Mouse (Mus musculus) neutrophil, adult 5-6 weeks (primary cell): ENCODE data around the gene Map4k3. TPM values are rescaled to one million over a fixed set of nuclear protein-coding genes. Genes with fewer than 3 reads are reported as not detected.
"Not testable (repeated sequence)": the region's sequence is repeated elsewhere in the genome, so short reads cannot be mapped to it uniquely, and the experiment has no call there.

Source experiments
- ATAC-seq: fragments of 151-379, 151-347 bp; 2 replicates; pipeline ENCODE4 v1.8.0; 2017; ENCODE audit warnings: mild to moderate bottlenecking, moderate TSS enrichment; ENCODE audit not compliant: insufficient number of reproducible peaks, poor library complexity, low FRiP score, severe bottlenecking; ENCODE audit errors: extremely low read depth
- total RNA-seq: library from RNA; stranded (forward); fragments of 200-1000 nt; gene quantifications from 2 replicates; pipeline ENCODE4 v1.2.3, GENCODE M21; 2017

Map4k3 gene
- 10.1 and 11.3 TPM in 2 replicates for total RNA-seq

DNA sequence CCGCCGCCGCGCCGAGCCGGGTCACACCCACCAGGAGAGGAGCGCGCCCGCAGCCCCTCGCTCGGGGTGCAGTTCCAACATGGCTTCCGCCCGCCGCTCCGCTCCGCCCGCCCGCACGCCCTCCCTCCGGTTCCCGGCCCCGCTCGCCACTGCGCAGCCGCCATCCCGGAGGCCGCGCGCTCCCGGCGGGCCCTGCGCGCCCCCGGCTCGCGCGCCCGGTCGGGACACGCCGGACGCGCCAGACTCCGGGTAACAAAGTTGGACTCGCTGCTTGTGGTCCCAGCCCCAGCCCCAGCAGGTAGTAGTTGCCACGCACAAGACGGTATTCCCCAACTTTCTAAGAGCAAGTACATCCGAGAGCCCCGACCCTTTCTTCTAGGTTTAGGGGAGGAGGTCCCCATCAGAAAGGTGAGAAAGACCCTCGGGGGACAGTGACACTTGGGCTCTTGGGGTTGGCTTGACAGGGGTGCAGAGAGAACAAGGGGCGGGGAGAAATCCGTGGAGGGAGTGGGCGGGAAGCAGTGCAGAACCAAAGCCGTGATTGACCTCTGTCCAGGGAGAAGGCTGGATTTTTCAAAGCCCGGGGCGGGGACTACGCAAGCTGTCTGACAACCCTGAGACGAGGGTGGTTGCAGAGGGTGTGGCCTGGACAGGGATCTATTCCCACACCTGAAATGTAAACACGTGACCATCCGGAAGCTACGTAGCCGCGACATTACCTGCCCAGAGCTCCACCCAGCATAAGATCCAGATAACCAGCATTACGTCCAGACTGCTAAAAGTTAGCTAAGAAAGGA lies at the start of gene Map4k3:
Gene Map4k3, minus strand, starts transcription at position 424 of the 797 bp plus-strand sequence.
- ATAC-seq = 0 out of 2 replicates have a peak, but pooled peaks have one; percentile 34

- ATAC-seq = no peak
Measured at GRCm38 (mm10) chr17:80777581-80777980, 49.3 kb upstream of the Map4k3 start.

DNA sequence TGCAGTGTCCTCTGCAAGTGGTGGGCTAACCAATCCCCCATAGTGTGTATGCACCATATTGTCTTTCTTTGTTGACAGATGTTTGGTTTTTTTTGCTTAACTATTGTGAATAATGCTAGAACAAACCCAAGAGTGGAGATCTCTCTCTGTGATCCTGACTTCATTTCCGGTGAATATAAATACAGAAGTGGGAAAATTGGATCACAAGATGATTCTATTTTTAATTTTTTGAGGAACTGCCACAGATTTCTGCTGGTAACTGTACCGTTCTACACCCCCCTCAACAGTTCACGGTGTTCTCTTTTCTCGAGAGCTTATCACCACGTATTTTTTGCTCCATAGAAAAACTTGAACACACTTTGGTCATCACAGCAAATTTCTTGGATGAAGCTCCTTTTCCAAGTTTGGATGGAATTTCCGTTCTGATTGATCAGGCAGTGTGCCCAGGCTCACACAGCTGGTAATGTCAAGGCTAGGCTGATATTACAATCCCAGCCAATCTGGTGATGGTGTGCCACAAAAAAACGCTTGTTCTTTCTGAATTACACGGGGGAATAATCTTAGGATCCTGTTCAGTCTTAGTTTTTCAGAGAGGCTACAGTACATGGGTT lies 47.0 kb upstream of the Map4k3 start:
- no peak for ATAC-seq

GRCm38 (mm10) chr17:80772545-80773453 lies 44.5 kb upstream of the Map4k3 start:
- peak; percentile 94 for ATAC-seq

- ATAC-seq = no peak
Measured at GRCm38 (mm10) chr17:80770065-80770464, 41.8 kb upstream of the Map4k3 start.

GRCm38 (mm10) chr17:80765204-80765603 lies 36.9 kb upstream of the Map4k3 start:
- no peak for ATAC-seq

- ATAC-seq = no peak
Measured at GRCm38 (mm10) chr17:80763065-80763681, 34.9 kb upstream of the Map4k3 start.

DNA sequence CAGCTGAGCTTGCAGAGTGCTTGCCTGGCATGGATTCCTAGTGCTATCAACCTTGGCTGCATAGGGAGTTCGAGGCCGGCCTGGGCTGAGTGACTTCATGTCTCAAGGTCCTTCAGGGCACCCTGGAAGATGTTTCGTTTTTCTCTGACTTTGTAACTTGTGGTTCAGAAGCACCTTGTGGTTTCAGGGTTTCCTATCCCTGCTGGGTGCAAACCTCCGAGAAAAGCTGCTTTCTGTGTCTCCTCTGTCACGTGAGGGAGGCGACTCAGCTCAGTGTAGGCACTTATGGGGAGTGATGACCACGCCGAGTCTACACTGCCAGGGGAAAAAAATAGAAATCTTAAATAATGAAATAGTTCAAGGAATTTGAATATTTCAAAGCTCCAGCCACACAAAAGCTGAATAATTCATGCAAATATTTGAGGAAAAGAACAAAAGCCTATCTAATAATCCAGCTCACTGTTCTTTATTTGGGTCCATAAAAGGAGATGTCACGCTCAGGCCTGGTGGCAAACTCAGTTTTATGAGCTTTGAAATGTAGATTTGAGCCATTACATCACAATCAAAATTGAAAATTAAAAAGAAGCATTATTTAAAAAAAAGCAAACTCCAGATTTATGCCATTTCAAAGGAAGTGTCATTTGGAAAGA lies 34.2 kb upstream of the Map4k3 start:
- ATAC-seq = no peak

DNA sequence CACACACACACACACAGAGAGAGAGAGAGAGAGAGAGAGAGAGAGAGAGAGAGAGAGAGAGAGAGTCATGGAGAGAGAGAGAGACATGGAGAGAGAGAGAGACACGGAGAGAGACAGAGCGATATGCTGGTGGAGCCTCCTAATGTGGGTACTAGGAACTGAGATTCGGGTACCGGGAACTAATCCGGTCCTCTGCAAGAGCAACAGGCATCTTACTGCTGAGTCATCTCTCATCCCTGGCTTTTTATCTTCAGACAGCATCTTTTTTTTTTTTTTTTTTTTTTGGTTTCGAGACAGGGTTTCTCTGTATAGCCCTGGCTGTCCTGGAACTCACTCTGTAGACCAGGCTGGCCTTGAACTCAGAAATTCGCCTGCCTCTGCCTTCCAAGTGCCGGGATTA lies 32.9 kb upstream of the Map4k3 start:
- ATAC-seq = not testable (repeated sequence)

GRCm38 (mm10) chr17:80760344-80761145 lies 32.3 kb upstream of the Map4k3 start:
- ATAC-seq = no peak

GRCm38 (mm10) chr17:80756043-80756442 lies 27.8 kb upstream of the Map4k3 start:
- no peak for ATAC-seq

DNA sequence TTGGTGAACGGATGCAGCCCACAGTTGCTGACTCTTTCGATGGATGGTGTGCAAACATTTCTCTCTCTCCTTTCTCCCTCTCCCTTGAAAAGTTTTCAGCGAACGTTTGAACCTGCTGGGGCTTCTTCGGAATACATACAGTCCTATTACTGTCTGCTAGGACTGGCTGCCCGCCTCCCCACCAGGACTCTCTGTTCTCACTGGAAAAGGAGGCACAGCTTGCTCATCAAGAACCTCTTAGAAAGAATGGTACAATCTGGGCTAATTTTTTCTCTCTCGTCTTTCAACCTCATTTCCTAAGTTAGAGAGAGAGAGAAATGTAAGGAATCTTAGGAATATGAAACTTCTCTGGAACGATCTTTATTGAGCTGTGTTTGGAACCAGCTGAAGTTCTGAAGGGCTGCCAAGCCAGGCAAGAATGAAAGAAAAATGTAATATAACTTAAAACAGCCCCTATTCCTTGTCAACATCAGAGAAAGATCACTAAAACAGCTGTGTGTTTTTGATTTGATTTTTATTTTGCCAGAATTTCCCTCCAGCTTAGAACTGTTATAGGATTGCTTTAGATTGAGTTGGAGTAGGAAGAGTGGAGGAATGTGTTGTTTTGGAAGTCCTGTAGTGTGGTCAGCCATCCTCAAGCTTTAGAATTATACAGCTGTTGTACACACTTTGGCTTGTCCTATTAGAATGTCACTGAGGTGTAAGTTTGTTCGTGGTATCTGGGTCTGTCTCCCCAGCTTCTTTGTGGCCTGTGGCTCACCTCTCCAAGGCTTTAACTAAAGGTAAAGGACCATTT lies 27.0 kb upstream of the Map4k3 start:
- no peak for ATAC-seq

DNA sequence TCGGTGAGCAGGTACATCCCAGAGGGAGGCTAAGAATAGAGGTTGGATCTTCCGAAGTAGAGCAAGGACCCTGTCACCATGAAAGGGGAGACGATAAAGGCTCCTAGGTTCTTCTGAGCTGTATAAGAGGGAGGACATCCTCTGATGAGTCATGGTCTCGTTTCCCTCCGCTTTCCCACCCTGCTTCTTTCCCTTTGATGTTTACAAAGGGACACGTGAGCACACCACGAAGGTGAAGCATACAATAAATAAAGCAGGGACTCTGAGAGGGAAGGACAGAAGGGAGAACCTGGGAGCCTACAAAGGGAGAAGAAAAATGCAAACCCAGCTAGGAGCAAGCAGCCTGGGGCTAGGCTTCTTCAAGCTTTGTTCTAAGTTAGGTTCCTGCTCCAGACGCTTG lies 26.3 kb upstream of the Map4k3 start:
- ATAC-seq = no peak

DNA sequence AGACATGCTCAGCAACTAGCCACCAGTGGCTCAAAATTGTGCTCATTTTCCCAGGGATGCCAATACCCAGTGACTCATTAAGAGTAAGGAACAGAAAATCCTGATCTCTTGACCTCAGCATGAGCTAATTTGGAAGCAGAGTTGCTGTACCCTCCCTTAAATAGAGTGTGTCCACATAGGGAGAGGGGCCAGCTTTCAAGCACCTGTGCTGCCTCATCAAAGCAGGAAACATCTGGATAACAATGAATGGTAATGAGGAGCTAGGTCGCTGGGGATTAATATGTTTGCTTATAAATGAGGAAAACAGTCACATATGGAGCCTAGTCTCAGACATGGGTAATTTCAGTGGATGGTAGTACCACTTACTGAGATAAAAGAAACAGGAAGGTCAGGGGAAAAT lies 24.2 kb upstream of the Map4k3 start:
- no peak for ATAC-seq

DNA sequence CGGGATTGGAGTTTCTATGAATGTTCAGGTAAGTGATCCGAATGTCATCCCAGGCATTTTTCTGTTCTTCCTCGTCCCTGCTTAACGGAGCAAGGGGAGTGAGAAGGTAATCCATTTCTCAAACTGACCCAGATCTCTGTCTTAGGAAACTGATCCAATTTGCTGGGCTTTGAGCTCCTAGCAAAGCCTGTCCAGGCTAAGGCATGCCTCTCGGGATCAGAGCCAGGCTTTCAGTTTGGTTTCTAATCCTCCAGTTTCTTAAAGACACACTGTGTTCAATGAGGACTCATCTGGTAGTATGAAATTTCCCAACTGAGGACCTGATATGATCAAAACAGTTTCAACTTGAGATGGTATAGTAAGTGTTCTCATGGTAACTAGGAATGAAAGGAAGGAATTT lies 11.1 kb upstream of the Map4k3 start:
- ATAC-seq = no peak

DNA sequence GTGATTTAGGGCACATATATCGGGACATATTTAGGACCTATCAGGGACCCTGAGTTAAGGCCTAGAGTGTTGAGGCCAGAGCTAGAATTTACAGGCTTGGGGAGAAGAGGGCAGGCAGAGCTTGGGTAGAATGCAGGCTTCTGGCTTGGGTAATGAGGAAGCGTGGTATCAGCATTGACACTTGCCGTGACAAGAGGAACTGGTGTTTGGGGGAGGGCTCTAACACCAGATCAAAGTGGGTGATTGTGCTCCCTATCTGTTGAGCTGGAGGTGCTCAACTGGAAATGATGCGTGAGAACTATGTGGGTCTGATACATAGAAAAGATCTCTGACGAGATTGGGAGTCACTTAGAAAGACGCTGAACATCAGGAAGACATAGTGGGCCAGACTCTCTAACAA lies 6.4 kb upstream of the Map4k3 start:
- no peak for ATAC-seq

GRCm38 (mm10) chr17:80733121-80733800 lies 5.0 kb upstream of the Map4k3 start:
- no peak for ATAC-seq
